Mouse (Mus musculus) MEL-GATA-1-ER (cell line): ENCODE measurements at regions not wholly inside any gene's neighbourhood (a gene's known extent, or its start where the extent isn't known, plus 50 kb on each side); places are given as distances from the start of the nearest gene placed in this dataset.
A peak's percentile ranks its signal among the peaks of the same experiment; 100 is the strongest.

Experiments
- DNase-seq: peaks from one replicate; pipeline ENCODE4 v3.0.0-alpha.2; 2012; ENCODE audit warnings: low read depth; ENCODE audit errors: extremely low read depth

DNA sequence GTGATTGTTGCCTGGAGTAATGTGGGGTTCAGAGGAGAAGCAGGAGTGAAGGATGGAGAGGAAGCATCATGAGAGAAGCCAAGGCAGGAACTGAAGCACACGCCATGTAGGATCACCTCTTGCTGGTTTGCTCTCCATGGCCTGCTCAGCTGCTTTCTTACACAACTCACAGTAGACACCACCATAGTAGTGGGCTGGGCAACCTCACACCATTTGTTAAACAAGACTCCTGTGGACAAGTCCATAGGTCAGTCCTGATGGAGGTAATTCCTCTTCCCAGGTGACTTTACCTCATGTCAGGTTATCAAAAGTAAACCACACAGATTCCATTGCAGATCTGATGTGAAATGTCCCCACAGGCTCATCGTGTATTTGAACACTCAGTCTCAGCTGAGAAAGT lies 285.5 kb upstream of the Hs6st1 start:
- no peak for DNase-seq

DNA sequence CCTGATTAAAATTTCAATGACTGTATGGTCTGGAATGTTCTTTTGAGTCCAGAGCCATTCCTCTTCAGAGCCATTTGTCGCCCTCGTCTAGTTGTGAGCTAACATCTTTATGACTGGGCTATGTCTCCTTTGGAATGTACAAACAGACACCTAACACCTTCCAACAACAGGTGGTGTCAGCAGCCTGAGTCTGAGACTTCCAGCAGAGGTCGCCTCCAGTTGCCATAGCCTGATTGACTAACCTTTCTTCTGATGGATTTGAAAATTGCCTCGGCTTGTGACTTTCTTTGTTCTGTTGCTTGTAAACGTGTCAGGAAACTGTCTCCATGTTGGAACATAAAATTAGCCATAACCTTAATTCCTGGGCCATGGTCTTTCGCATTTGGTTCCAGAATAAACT lies 284.8 kb upstream of the Hs6st1 start:
- no peak for DNase-seq

DNA sequence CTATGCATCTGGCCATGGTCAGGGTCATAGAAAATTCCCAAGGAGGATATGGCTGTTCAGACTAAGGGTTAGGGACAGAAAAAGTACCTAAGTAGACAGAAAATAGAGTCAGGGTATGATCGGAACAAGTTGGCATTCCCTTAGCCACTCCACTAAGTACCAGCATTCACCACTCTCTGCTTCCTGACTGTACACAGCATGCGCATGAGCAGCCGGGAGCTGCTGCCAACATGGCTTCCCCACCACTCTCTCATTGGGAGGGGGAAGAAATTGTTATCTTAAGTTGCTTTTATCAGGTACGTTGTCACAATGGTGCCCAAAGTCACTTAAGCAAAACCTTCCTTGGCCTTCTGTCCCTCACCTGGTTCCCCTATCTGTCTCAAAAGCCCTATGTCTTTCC lies 282.0 kb upstream of the Hs6st1 start:
- no peak for DNase-seq

DNA sequence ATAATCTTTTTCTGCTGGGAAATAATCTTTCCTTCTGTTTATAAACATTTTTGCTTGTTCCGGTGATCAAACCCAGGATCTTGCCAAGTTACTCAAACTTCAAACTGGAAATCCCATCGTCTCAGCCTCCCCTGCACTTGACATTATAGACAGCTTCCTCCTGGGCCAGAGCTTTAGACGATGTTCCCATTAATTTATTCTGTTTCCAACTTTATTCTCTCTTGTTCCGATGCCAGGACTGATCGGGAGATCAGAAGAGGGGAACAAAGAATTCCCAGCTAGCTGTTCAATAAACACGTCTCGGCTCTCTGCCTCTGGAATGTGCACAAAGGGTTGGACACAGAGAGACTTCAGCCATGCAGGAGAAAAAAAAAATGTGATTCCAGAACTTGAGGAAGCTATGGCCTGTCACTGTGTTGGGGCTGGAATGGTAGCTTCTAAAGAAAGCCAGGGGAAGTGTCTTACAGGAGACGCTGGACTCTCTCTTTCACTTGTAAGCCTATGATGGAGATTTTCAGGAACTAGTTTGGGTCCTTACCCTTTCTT lies 281.5 kb upstream of the Hs6st1 start:
- DNase-seq = no peak

DNA sequence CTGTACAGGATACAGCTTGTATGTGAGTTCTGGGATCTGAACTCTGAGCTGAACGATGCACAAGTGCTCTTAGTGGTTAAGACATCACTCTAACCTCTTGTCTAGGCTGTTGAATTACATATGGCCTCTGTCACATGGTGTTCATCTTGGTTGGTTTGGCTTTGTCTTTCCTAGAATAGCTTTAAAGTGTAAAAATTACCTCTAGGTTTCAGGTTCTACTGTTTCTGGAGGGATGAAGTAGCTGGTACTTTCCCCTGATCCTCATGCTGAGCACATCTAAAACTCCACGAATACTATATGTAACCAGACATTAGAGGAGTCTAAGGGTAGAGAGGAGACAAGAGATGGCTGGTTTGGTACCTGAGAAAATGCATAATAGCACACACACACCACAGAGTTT lies 271.1 kb upstream of the Hs6st1 start:
- DNase-seq = no peak

- no peak for DNase-seq
These were observed 270.7 kb upstream of the Hs6st1 start for GRCm38 (mm10) chr1:35797526-35797925.

DNA sequence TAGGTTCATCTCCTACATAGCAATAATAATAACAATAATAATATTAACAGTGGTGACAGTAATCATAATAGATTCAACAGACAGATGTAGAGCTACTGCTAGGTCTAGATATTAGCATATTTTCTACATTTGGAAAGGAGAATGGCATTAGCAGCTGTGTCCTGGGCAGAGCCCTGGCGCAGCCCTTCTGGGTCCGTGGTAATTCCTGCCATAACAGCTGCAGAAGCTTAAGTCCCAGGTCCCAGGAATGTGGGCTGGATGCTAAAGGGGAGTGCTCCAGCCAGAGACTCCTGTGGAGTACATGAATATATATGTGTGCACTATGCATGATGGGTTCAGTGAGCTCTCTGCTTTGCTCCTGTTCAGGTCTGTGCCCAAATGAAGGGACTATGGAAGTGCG lies 262.7 kb upstream of the Hs6st1 start:
- no peak for DNase-seq

DNA sequence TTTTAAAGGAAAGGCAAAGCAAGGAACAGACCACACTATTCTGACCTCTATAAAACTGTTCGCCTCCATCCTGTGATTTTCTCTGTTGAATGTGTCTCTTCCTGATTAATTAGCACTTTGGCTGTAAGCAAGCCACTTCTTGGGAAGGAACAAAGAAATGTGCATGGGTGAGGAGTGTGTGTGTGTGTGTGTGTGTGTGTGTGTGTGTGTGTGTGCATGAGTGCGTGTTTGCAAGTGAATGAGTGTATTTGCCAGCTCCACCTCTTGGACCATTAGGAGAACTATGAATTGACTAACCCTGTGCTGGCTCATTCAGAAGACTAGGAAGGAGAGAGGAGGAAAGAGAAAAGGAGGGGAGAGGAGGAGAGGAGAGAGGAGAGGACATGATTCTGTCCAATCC lies 261.9 kb upstream of the Hs6st1 start:
- no peak for DNase-seq

DNA sequence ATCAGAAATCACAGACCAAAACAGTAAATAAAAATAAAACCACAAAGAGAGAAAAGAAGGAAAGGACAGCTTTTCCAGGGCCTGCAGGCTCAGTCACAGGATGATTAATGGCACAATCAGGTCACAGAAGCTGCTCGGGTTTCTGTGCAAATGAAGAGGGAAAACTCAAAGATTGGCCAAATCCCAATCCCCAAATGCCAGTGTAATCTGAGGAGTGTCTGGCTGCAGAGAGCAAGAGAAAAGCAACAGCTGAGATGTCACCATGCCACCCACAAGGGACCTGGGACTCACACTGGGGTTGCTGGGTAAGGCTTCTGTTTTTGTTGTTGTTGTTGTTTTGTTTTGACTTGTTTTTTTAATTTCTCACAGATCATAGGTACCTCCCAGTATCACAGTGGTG lies 261.5 kb upstream of the Hs6st1 start:
- no peak for DNase-seq

DNA sequence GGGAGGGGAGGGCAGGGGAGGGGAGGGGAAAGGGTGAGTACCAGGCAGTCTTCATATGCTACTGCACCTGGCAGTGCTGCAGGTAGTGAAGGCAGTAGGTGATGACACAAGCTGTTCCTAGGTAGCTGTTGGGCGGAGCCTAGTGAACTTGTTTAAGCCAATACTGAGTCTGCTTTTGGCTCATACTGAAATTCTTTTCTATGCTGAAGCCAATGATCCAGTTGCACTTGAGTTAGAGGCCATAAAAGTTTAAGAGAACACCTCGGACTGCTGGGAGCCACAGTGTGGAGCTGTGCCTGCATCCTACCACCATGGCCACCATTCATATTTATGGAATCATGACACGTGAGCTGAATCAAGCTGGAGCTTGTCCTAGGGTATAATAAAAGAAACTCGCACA lies 259.3 kb upstream of the Hs6st1 start:
- DNase-seq = no peak

GRCm38 (mm10) chr1:35809341-35809740 lies 258.9 kb upstream of the Hs6st1 start:
- no peak for DNase-seq

DNA sequence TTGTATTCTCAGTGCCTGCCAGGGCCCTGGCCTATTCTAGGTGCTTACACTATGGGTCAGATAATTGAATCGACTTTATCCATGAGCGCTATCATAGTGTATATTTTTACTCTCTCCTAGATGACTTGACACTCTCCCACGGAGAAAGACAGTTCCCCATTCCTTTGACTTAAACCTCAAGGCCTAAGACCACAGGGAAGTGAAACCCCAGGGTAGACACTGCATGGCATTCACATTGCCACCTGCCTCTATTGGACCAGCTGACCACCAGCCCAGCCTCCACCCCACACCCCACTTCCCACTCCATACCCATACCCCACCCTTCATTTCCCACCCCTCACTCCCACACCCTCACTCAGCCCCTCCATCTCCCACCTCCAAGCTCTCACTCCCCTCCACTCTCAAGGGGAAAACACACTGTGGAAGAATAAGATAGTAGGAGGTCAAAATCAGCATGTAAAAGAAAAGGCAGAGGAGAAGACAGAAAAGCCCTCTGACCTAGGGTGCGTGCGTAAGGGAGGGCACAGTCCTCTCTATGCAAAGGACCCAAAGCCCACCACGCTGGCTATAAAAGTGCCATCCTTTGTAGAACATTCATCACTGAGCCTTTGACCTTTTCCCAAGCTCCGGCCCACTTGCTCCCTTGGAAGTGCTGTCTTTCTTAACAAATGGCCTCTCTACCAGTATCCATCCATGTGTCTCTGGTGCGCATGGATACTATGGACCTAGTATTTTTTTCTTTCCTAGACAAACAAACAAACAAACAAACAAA lies 257.4 kb upstream of the Hs6st1 start:
- no peak for DNase-seq

- no peak for DNase-seq
These were observed 256.8 kb upstream of the Hs6st1 start for GRCm38 (mm10) chr1:35811380-35811779.

DNA sequence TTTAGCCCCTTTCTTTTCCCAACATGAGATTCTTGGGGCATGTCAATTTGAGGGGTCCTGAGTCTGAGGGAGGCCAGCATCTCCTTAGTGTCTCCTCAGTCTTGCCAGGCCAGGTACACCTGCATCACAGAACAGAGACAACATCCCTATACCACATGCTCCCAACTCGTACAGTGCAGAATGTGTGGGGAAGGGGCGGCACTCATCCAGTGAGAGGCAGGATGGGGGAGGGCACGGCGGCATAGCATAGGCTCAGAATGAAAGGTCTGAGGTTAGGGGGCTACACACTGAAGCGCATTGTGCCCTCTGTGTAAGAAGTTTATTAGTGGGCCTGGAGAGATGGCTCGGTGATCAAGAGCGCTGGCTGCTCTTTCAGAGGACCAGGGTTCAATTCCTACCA lies 256.4 kb upstream of the Hs6st1 start:
- DNase-seq = no peak

DNA sequence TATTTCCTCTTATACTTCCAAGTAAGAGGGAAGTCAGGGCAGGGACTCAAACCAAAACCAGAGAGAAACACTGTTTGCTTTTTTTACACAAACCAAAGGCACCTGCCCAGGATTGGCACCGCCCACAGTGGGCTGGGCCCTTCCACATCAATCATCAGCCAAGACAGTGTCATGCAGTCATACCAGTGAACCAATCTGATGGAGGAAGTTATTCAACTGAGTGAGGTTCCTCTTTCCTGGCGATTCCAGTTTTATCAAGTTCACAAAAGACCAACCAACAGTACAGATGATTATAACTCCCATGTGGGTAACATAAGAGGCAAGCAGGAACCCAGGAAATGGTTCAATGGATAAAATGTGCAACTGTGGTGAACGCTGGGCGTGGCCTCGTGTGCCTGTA lies 254.6 kb upstream of the Hs6st1 start:
- DNase-seq = peak; percentile 98

DNA sequence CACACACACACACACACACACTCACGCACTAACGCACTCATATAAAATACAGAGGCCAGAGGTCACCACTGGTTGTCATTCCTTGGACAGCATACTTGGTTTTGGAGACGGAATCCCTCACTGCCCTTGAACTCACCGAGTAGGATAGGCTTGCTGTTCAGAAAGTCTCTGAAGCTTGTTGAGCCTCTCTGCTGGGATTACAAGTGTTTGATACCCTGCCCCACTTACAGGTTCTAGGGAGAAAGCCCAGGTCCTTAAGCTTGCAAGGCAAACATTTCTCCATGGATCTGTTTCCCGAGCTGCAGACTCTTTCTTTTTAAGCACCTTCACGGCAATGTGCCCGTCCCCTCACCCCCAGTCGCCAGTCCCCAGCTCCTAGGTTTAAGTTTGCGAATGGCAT lies 254.0 kb upstream of the Hs6st1 start:
- no peak for DNase-seq

GRCm38 (mm10) chr1:35814751-35815150 lies 253.4 kb upstream of the Hs6st1 start:
- no peak for DNase-seq

DNA sequence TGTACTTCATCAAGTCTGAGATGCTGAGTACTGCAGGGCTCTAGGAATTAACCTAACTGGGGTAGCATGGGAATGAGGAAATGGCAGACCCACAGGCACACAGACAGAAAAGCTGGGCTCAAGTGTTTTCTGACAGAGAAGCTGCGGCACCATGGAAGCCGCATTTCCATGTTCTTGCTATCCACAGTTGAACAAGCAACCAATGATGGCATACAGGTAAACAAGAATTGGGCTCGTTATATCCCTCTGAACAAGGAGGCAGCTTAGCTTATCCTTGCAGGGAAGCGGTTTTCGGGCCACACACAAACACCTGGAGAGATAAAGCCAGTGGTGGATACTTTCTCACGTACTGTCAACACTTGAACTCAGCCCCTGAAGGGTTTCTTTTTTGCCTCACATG lies 246.4 kb upstream of the Hs6st1 start:
- DNase-seq = no peak

GRCm38 (mm10) chr1:35822376-35823202 lies 245.6 kb upstream of the Hs6st1 start:
- no peak for DNase-seq

DNA sequence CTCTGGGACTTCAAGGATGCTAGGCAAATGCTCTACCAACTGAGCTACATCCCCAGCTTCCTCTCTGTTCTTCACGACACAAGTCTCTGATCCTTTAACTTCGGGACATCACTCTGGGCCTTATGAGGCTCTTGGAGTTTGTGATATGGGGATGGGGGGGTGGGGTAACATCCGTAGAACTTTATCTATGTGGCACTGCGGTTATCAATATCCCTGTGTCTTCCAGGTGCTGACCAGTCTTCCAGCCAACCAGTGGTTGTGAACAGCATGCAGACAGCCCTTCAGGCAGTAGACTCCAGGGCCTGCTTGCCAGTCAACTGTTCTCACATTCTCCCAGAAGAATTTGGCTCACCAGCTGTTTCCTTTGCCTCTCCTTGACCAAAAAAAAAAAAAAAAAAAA lies 244.7 kb upstream of the Hs6st1 start:
- DNase-seq = no peak

DNA sequence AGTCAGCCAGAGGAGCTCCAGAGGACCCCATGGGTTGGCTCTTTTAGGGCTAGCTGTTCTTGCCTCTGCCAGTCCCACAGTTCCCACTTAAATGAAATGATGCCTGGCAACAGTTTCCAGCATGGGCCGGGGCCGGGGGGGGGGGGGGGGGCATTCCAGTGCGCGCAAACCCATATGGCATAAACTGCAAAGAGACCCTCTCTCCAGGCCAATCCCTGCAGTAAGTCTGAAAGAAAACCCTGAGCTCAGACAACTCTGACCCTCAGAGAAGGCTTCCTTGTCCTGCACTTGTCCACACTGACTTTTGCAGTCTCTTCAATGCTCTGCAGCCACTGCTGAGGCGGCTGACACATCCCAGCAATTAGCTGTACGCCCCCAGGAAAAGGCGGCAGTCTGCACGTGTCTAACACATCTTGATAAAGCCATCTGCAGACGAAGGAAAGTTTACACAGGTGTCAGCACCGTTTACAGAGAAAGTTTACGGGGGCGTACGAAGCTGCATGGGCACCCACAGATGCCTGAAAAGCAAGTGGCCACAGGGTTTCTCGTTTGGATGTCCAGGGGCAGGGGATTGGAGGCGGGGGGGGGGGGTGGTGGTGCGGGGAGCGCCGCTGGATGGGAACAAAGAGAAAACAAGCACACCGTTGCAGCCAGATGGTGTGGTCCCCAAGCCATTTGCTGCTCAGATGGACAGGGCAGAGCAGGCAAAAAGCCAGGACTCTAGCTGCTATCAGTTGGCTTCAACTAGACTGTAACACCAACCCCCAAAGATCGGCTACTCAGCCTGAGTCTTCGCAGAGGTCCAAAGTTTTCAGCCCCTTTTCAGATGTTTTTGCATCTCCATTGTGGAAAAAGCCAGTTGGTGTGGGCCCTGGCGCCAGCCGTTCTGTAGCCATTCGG lies 244.0 kb upstream of the Hs6st1 start:
- no peak for DNase-seq

DNA sequence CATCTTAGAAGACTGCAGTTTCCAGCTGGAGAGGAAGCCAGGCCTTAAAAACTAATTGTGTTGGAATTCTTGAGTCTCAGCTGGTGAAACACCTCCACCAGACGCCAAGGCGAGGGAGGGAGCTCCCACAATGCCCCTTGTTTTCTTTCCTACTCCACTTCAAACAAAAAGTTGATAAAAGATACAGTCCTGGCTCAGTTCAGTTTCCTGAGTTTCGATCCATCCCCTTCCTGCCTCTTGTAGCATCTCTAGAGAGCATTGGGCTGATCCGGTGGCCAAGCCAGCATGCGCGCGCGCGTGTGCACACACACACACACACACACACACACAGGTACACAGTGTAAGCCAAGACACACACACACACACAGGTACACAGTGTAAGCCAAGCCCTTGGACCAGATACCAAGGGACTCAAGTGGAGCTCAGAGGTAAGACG lies 242.7 kb upstream of the Hs6st1 start:
- no peak for DNase-seq
